Mouse (Mus musculus): Measurements from ENCODE around the gene Corin.

Gene Corin

GRCm38 (mm10) chr5:72503531-72504523 lies at the start of gene Corin:
Gene Corin (minus strand): TSS chr5:72504473.
- no peak for DNase-seq (ENCODE audit: low spot score in 2 of 2)

DNA sequence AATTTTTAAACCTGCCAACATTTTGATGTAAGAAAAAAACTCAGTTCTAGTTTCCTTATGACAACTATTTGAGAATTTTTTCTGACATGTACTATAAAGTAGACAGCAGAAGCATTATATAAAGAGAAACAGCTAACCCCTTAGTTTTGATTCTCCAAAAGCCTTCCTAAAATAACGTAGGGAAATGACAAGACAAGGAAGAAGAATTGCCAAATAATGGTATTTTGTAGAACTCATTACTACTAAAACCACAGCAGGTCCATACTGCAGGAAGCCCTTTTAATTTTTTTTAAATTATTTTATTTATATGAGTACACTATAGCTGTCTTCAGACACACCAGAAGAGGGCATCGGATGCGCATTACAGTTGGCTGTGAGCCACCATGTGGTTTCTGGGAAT lies 46.9 kb upstream of the Corin start:
- DNase-seq (ENCODE audit: low spot score in 2 of 2), result no peak

DNA sequence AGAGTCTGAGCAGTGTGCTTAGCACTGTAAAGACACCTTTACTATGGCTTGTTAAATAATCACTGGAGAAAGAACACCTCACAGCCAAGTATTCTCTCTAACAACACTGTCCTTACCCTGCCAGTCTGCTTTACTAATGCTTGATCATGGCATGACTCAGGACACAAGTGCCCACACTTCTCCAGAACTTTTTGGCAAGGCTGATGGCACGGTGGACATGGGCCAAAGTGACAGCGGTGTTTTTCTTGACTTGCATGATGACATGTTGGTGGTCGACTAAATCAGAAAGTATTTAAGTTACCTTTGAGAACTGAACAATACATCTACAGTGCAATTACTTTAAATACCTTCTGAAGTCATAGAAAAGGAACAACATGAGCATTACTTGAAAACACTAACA lies 24.6 kb upstream of the Corin start:
- no peak for DNase-seq (ENCODE audit: low spot score in 2 of 2)

DNA sequence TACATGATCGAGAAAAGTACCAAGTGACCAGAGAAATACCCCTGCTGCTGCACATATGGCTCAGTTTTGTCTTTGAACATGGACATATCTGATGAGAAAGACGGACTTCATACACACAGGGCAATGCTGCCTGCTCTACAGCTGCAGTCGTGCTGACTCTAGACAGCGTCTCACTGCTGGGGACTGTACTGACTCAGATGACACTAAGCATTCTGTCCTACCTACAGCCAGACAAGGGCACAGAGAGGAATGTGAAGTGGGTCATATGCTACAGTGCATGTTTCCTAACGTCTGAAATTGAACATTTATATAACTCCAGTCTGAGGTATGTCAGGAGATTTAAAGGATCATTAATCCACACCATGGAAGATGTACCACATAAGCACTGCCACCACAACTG lies 9.5 kb upstream of the Corin start:
- no peak for DNase-seq (ENCODE audit: low spot score in 2 of 2)

DNA sequence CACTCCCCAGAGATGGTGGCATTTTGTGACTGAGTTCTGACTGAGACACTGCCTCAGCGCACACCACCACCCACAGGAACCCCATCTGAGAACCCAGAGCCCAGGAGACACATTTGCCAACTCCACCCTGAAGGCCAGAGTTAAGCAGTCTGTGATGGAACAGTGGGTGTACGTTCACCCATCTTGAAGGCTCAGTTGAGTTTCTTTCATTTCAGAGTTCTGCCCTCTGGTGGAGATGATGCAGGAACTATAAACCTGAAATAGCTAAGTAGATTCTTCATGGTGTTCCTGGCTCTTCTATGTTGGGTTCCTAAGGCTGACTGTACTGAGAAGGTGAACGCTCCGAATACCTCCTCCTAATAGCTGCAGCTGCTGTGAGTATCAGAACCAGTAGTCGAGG lies 1.5 kb upstream of the Corin start:
- DNase-seq (ENCODE audit: low spot score in 2 of 2), result peak; percentile 15 to 37

GRCm38 (mm10) chr5:72502778-72503177 lies 1.5 kb downstream of the Corin start:
- no peak for DNase-seq (ENCODE audit: low spot score in 2 of 2)

GRCm38 (mm10) chr5:72501763-72502162 lies 2.5 kb downstream of the Corin start:
- no peak for DNase-seq (ENCODE audit: low spot score in 2 of 2)

- DNase-seq (ENCODE audit: low spot score in 2 of 2), result no peak
Measured at GRCm38 (mm10) chr5:72498271-72498670, 6.0 kb downstream of the Corin start.

- DNase-seq (ENCODE audit: low spot score in 2 of 2), result no peak
Measured at GRCm38 (mm10) chr5:72496756-72497155, 7.5 kb downstream of the Corin start.

- no peak for DNase-seq (ENCODE audit: low spot score in 2 of 2)
Measured at GRCm38 (mm10) chr5:72493906-72494305, 10.4 kb downstream of the Corin start.

DNA sequence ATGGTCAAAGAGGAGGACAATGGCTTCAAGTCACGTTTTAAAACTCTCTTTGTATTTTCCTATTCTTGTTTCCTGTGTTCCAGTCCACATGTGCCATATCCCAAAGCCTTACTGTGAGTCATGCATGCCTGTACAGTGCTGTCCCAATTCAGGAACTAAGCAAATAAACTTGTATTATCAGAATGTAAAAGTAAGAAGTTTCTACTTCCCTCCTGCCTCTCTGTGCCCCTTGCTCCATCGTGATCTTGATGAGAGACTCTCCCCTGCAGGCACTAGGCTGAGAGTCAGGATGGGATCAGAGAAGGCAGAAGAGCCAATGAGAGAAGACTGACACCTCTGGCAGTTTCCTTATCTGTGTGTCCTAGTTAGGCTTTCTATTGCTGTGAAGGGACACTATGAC lies 13.0 kb downstream of the Corin start:
- no peak for DNase-seq (ENCODE audit: low spot score in 2 of 2)

- DNase-seq (ENCODE audit: low spot score in 2 of 2), result no peak
Measured at GRCm38 (mm10) chr5:72480456-72480855, 23.8 kb downstream of the Corin start.

DNA sequence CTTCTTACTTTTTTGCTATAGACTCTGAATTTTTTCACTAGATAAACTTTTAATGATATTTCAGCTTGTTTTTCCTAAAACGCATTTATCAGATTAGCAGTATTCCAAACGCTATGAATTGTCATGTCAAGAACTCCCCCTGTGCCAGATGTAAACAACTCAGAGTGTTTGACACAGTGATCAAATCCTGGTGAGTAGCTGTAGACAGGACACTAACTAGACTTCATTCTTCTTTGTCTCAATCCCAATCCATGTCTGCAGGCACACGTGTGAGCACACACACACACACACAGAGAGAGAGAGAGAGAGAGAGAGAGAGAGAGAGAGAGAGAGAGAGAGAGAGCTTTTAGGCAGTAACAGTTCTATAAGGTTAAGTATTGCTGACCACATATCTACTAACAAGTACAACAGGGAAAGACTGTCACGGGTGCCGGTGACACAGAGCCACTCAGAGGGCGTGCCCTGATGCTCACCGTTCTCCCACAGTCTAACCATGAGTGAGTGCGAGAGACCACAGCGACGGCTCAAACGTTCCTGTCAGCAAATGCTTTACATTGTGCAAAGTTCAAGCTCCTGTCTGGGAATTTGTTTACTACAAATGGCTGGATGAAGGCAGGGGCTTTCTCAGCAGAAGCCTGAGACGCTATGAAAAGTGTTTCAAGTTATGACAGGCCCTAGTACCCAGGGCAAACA lies 31.8 kb downstream of the Corin start:
- DNase-seq (ENCODE audit: low spot score in 2 of 2), result no peak

DNA sequence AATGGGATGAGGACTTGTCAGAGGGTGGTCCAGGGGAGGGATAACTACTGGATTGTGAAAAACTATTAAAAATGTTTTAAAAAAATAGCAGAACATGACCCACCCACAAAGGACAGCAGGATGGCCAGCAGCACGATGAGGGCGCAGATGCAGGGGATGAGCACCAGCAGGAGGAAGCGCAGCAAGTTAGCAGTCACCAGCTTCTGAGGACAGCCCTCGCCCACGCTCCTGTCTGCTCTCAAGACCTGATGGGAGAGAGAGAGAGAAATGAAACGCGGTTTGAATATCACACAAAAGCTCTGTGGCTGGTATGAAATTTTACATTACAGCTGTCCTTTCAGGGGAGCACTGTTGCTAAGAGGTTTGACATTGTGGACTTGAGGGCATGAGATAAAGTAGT lies 32.5 kb downstream of the Corin start:
- DNase-seq (ENCODE audit: low spot score in 2 of 2), result peak; percentile 22 to 30

DNA sequence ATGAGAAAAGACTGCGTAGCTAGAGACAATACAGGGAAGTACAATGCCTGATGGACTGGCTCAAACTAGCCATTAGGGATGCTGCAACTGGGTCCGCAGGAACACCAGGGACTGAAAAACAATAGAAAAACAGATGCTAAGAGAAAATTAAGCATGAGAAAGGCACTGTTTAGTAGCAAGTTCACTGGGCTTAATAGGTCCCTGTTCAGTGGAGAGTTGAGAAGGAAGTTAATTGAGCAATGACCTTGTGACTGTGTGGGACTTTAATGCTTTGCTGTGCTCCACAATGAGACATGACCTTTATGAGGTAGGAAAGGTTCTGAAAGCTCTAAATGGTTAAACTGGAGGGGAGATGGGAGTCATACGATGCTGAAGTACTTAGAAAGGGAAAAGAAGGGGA lies 39.3 kb downstream of the Corin start:
- no peak for DNase-seq (ENCODE audit: low spot score in 2 of 2)

DNA sequence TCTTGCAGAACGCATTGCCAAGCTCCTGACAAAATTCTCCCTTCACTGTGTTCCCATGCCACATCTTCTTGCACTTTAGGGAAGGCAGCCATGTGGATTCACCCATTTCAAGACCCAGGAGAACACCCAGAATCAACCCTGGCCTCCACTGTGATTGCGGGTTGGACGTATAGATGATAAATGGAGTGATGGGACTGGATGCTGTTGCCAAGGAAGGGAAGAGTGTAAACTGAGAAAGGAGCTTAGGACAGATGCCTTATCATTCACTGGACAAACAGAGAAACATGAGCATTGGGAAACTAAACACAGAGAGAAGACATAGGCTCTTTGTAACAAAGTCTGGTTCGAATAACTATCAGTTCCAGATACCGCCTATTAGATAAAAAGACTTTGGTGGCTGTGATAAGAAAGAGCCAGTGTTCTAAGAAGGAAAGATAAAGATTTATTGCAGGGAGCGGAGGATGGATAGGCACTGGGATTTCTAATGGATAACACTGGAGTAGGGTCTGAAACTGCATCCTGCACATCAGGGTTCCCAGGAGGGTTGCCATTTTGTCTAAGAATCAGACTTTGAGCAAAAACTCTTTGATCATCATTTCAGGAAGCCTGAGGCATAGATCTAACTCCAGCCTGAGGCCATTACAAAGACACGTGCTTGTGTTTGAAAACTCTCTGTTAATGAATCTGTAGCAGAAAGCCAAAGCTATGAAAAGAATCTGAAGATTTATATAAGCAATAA lies 44.7 kb downstream of the Corin start:
- no peak for DNase-seq (ENCODE audit: low spot score in 2 of 2)

- peak in 1 of 2 experiments; percentile 6 for DNase-seq (ENCODE audit: low spot score in 2 of 2)
Measured at GRCm38 (mm10) chr5:72453690-72454089, 50.6 kb downstream of the Corin start.

- no peak for DNase-seq (ENCODE audit: low spot score in 2 of 2)
Measured at GRCm38 (mm10) chr5:72453176-72453575, 51.1 kb downstream of the Corin start.

- DNase-seq (ENCODE audit: low spot score in 2 of 2), result no peak
Measured at GRCm38 (mm10) chr5:72452750-72453149, 51.5 kb downstream of the Corin start.

GRCm38 (mm10) chr5:72448846-72449245 lies 55.4 kb downstream of the Corin start:
- no peak for DNase-seq (ENCODE audit: low spot score in 2 of 2)

- DNase-seq (ENCODE audit: low spot score in 2 of 2), result no peak
Measured at GRCm38 (mm10) chr5:72446104-72446503, 58.2 kb downstream of the Corin start.

- no peak for DNase-seq (ENCODE audit: low spot score in 2 of 2)
Measured at GRCm38 (mm10) chr5:72443946-72444345, 60.3 kb downstream of the Corin start.
